Mouse (Mus musculus): ENCODE data around the gene Apba2. TPM values are rescaled to one million over a fixed set of nuclear protein-coding genes. Genes with fewer than 3 reads are reported as not detected.
A peak's percentile ranks its signal among the peaks of the same experiment; 100 is the strongest.

Gene Apba2
- polyA plus RNA-seq, 1 experiment from 2014 or later: 123 TPM

DNA sequence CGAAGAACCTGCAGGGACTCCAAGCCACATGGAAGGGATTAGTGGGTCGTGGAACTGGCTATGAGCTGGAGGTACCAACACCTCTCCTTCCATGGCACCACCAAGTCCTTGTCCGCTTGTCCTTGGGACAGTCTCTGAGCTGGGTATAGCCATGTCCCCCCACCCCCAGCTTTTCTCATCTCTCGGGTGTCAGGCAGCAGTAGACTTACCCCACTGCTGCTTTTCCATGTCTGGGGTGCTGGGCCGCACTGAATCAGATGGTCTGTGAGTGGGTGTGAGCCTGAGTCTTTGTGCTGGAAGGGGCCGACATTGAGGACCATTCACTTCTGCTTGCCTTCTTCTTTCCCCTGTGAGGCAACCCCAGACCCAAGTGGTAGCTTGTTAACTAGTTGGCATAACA lies 2.1 kb downstream of the Apba2 start:
- Histone ChIP-seq H3K4me1 (ENCODE audit: control insufficient read depth, insufficient read depth, low read length) (peaks cover 17% of the 10 kb centered on the region; the same call in 1 of the 2 replicates), H3K27ac (ENCODE audit: low read depth, low read length) (no peak overlapping the region), H3K9ac (ENCODE audit: low read length) (no peak overlapping the region; the same call in 1 of the 2 replicates), H3K27me3 (ENCODE audit: control insufficient read depth, insufficient read depth, low read length) (0 out of 2 replicates have a peak, but pooled peaks cover 2% of the 10 kb centered on the region), H3K36me3 (ENCODE audit: control insufficient read depth, insufficient read depth, low read length) (no peaks in the 10 kb centered on the region), H3K4me2 (ENCODE audit: low read depth) (peak overlapping the region; percentile 85), H3K9me3 (ENCODE audit: control insufficient read depth, low read length) (no peaks in the 10 kb centered on the region), H3K4me3 (ENCODE audit: low read depth, low read length) (0 out of 2 replicates have a peak overlapping the region, but pooled peaks have one; percentile 1)
- ATAC-seq (ENCODE audit: insufficient read depth, low FRiP score, low TSS enrichment): no peak
- DNase-seq (ENCODE audit: low spot score): no peak
- 81% methylated on average over 6 of the region's 6 CpGs for WGBS

DNA sequence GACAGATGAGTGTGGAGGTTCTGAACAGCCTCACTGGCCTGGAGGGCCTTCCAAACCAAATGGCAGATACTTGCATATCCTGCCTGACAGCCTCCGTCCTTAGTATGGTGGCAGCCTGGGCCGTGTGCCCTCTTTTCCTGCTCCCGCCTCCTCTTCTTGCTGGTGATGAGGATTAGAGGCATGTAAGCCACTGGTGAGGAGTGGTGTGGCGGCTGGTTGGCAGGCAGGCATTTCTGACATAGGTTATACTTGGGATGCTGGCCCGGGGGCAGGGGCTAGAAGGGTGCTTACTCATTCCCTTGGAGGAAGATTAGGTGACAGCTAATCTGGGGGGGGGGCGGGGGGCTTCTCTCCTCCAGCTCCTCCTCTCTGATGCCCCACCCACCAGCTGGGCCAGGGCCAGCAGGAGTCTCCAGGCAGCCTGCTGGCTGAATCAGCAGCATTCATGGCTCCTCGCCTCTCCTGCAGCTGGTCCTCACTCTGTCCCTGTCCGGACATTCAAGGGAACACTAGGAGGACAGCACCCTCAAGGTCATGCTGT lies 3.3 kb downstream of the Apba2 start:
- H3K4me2 ChIP-seq (ENCODE audit: low read depth): peak overlapping the region; percentile 24; the same call in 1 of the 2 replicates
- peaks cover 18% of the 10 kb centered on the region; the same call in 1 of the 2 replicates for H3K4me1 ChIP-seq (ENCODE audit: control insufficient read depth, insufficient read depth, low read length)
- ATAC-seq (ENCODE audit: insufficient read depth, low FRiP score, low TSS enrichment): no peak
- no peaks in the 10 kb centered on the region for H3K9me3 ChIP-seq (ENCODE audit: control insufficient read depth, low read length)
- DNase-seq (ENCODE audit: low spot score): peak; percentile 26
- no peaks in the 10 kb centered on the region for H3K36me3 ChIP-seq (ENCODE audit: control insufficient read depth, insufficient read depth, low read length)
- H3K4me3 ChIP-seq (ENCODE audit: low read depth, low read length): no peak overlapping the region; the same call in 1 of the 2 replicates
- 28% methylated on average over 8 of the region's 8 CpGs for WGBS
- H3K27ac ChIP-seq (ENCODE audit: low read depth, low read length): no peak overlapping the region
- H3K27me3 ChIP-seq (ENCODE audit: control insufficient read depth, insufficient read depth, low read length): 0 out of 2 replicates have a peak, but pooled peaks cover 2% of the 10 kb centered on the region
- no peak overlapping the region for H3K9ac ChIP-seq (ENCODE audit: low read length)

DNA sequence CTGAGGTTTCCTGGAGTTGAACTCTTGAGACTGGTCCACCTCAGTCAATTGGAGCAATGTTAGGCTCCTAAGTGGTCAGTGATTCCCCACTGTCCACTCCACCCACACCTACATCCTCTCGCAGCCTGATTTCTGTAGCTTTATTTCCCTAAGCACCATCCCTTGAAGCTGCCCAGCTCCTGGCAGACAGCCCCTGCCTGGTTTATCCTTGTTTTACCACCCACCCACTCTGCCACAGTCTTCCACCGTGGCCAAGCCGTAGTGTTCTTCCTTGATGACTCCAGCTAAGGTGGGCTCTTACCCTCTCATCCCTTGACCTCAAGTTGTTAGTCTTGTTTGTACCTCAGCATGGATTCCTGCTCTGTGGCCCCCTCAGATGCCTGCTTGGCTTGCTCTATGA lies 4.1 kb downstream of the Apba2 start:
- Histone ChIP-seq H3K4me3 (ENCODE audit: low read depth, low read length) (no peak overlapping the region), H3K4me2 (ENCODE audit: low read depth) (no peak overlapping the region), H3K4me1 (ENCODE audit: control insufficient read depth, insufficient read depth, low read length) (peaks cover 22% of the 10 kb centered on the region; the same call in 1 of the 2 replicates), H3K27ac (ENCODE audit: low read depth, low read length) (no peak overlapping the region), H3K9me3 (ENCODE audit: control insufficient read depth, low read length) (no peaks in the 10 kb centered on the region), H3K27me3 (ENCODE audit: control insufficient read depth, insufficient read depth, low read length) (0 out of 2 replicates have a peak, but pooled peaks cover 2% of the 10 kb centered on the region), H3K9ac (ENCODE audit: low read length) (no peak overlapping the region), H3K36me3 (ENCODE audit: control insufficient read depth, insufficient read depth, low read length) (no peaks in the 10 kb centered on the region)
- no peak for ATAC-seq (ENCODE audit: insufficient read depth, low FRiP score, low TSS enrichment)
- peak; percentile 4 for DNase-seq (ENCODE audit: low spot score)
- 85% methylated on average over 3 of the region's 3 CpGs for WGBS

DNA sequence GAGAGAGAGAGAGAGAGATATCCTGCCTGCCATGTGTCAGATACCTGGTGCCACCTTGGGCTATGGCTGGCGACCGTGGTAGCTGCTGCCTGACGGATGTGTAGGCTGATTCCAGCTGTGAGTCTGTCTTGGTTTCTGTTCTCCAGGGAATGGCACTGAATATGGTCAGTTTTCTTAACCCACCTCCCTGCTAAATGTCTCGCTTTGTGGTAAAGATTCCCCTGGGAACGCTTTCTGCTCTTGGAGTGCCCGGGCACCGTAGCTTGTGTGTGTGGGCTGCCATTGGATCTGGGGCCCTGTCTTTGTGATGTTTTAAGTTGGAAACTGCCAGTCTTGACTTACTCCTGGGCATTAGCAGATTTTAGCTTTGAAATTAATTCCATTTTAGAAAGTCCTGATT lies 7.3 kb downstream of the Apba2 start:
- Histone ChIP-seq H3K36me3 (ENCODE audit: control insufficient read depth, insufficient read depth, low read length) (no peaks in the 10 kb centered on the region), H3K27me3 (ENCODE audit: control insufficient read depth, insufficient read depth, low read length) (no peaks in the 10 kb centered on the region), H3K4me3 (ENCODE audit: low read depth, low read length) (no peak overlapping the region), H3K4me1 (ENCODE audit: control insufficient read depth, insufficient read depth, low read length) (peaks cover 17% of the 10 kb centered on the region; the same call in 1 of the 2 replicates), H3K4me2 (ENCODE audit: low read depth) (no peak overlapping the region), H3K9me3 (ENCODE audit: control insufficient read depth, low read length) (no peaks in the 10 kb centered on the region), H3K27ac (ENCODE audit: low read depth, low read length) (no peak overlapping the region), H3K9ac (ENCODE audit: low read length) (no peak overlapping the region)
- no peak for ATAC-seq (ENCODE audit: insufficient read depth, low FRiP score, low TSS enrichment)
- WGBS: 78% methylated on average over 7 of the region's 7 CpGs
- no peak for DNase-seq (ENCODE audit: low spot score)

DNA sequence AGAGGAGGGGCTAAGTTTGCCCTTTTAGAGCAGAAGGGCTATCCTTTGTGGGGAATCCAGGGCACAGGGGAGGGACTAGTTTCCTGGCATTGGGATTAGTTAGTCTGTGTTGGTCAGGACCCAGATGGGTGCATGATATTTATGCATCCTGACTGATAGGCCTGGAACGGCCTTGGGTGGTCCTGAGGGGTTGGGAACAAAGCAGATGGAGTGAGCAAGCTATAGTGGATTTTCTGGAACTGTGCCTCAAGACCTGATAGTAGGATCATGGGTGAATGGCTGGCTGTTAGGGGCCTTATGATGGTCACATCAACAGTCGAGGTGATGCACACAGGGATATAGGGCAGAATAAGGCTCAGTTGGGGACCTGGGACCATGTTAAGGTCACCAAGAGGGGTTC lies 8.4 kb downstream of the Apba2 start:
- H3K9ac ChIP-seq (ENCODE audit: low read length): no peak overlapping the region
- no peaks in the 10 kb centered on the region for H3K9me3 ChIP-seq (ENCODE audit: control insufficient read depth, low read length)
- DNase-seq (ENCODE audit: low spot score) (no peak), ATAC-seq (ENCODE audit: insufficient read depth, low FRiP score, low TSS enrichment) (0 out of 2 replicates have a peak, but pooled peaks have one; percentile 35)
- H3K27ac ChIP-seq (ENCODE audit: low read depth, low read length): no peak overlapping the region
- no peak overlapping the region for H3K4me2 ChIP-seq (ENCODE audit: low read depth)
- no peak overlapping the region for H3K4me3 ChIP-seq (ENCODE audit: low read depth, low read length)
- H3K27me3 ChIP-seq (ENCODE audit: control insufficient read depth, insufficient read depth, low read length): no peaks in the 10 kb centered on the region
- WGBS: 60% methylated on average over 2 of the region's 2 CpGs
- no peaks in the 10 kb centered on the region for H3K36me3 ChIP-seq (ENCODE audit: control insufficient read depth, insufficient read depth, low read length)
- H3K4me1 ChIP-seq (ENCODE audit: control insufficient read depth, insufficient read depth, low read length): peaks cover 16% of the 10 kb centered on the region; the same call in 1 of the 2 replicates

DNA sequence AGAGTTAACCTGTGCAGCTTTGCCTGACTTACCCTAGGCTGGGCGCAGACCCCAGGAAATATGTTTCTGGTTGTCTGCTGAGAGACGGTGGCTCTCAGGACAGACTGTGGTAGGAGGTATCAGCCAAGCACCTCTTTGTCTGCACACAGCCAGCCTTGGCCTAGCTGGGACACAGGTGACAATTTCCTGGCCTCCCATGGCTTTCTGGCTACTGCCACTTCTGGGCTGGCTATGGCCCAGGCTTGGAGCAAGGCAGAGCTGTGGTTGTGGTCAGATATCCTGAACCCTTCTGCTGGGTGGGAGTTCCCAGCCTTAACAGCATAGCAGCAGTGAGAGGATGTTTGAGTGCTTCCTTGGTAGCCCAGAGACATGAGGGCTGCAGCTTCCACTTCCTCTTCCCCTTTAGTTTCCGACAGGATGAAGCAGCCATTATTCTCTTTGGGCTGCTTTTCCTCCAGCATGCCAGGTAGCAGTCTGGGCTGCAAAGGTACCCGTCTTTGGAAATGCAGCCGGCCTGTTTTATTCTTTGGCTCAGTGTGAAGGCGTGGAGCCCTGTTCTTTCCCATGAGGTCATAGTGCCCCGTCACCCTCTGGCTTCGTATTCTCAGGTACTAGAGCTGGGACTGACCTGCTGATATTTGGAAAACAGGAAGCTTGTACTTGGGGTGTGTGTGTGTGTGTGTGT lies 9.2 kb downstream of the Apba2 start:
- H3K4me1 ChIP-seq (ENCODE audit: control insufficient read depth, insufficient read depth, low read length): peaks cover 8% of the 10 kb centered on the region; the same call in 1 of the 2 replicates
- H3K9me3 ChIP-seq (ENCODE audit: control insufficient read depth, low read length): no peaks in the 10 kb centered on the region
- H3K9ac ChIP-seq (ENCODE audit: low read length): no peak overlapping the region
- no peaks in the 10 kb centered on the region for H3K27me3 ChIP-seq (ENCODE audit: control insufficient read depth, insufficient read depth, low read length)
- H3K4me2 ChIP-seq (ENCODE audit: low read depth): no peak overlapping the region
- DNase-seq (ENCODE audit: low spot score) (no peak), ATAC-seq (ENCODE audit: insufficient read depth, low FRiP score, low TSS enrichment) (no peak)
- no peak overlapping the region for H3K4me3 ChIP-seq (ENCODE audit: low read depth, low read length)
- H3K36me3 ChIP-seq (ENCODE audit: control insufficient read depth, insufficient read depth, low read length): no peaks in the 10 kb centered on the region
- 85% methylated on average over 8 of the region's 8 CpGs for WGBS
- H3K27ac ChIP-seq (ENCODE audit: low read depth, low read length): peak overlapping the region; percentile 56; the same call in 1 of the 2 replicates

DNA sequence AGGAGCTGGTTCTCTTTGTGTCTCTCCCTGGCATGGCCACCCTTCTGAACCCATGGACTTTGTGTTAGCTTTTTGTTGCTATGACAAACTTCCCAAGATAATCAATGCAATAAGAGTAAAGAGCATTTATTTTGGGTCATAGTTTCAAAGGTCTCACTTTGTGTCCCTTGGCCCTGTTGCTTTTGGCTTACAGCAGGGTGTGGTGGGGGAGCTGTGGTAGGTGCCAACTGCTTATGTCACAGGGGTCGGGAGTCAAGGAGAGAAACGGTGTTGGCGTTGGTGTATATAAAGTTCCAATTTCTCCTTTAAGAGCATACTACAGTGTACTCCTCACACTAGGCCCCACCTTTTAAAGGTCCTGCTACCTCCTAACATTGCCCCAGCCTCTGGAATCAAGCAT lies 12.1 kb downstream of the Apba2 start:
- H3K4me1 ChIP-seq (ENCODE audit: control insufficient read depth, insufficient read depth, low read length): peaks cover 9% of the 10 kb centered on the region; the same call in 1 of the 2 replicates
- DNase-seq (ENCODE audit: low spot score) (no peak), ATAC-seq (ENCODE audit: insufficient read depth, low FRiP score, low TSS enrichment) (no peak)
- no peaks in the 10 kb centered on the region for H3K27me3 ChIP-seq (ENCODE audit: control insufficient read depth, insufficient read depth, low read length)
- H3K9me3 ChIP-seq (ENCODE audit: control insufficient read depth, low read length): no peaks in the 10 kb centered on the region
- no peak overlapping the region for H3K27ac ChIP-seq (ENCODE audit: low read depth, low read length)
- H3K9ac ChIP-seq (ENCODE audit: low read length): no peak overlapping the region
- 94% methylated on average over 3 of the region's 3 CpGs for WGBS
- H3K36me3 ChIP-seq (ENCODE audit: control insufficient read depth, insufficient read depth, low read length): no peaks in the 10 kb centered on the region
- H3K4me2 ChIP-seq (ENCODE audit: low read depth): no peak overlapping the region
- no peak overlapping the region for H3K4me3 ChIP-seq (ENCODE audit: low read depth, low read length)

DNA sequence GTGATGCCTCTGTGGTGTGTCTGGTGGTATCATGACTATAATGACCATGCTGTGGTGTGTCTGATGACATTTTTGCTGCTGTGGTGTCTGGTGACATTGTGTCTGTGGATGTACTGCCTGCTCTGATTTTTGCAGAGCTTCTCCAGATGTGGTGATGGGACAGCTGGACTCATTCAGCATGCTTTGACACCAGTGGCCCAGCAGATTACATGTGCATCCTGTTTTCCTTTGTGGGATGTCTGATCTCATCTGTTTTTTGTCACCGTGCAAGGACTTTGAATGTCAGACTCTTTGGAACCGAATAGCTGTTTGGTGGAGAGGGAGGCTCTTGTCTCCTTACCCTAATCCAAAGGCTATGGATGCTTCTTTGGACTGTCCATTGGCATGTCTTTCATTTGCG lies 13.8 kb downstream of the Apba2 start:
- Histone ChIP-seq H3K27ac (ENCODE audit: low read depth, low read length) (no peak overlapping the region), H3K27me3 (ENCODE audit: control insufficient read depth, insufficient read depth, low read length) (no peaks in the 10 kb centered on the region), H3K4me2 (ENCODE audit: low read depth) (no peak overlapping the region), H3K36me3 (ENCODE audit: control insufficient read depth, insufficient read depth, low read length) (no peaks in the 10 kb centered on the region), H3K9me3 (ENCODE audit: control insufficient read depth, low read length) (no peaks in the 10 kb centered on the region), H3K4me3 (ENCODE audit: low read depth, low read length) (no peak overlapping the region), H3K9ac (ENCODE audit: low read length) (no peak overlapping the region), H3K4me1 (ENCODE audit: control insufficient read depth, insufficient read depth, low read length) (peaks cover 11% of the 10 kb centered on the region)
- no peak for DNase-seq (ENCODE audit: low spot score)
- 80% methylated on average over 3 of the region's 3 CpGs for WGBS
- ATAC-seq (ENCODE audit: insufficient read depth, low FRiP score, low TSS enrichment): no peak

DNA sequence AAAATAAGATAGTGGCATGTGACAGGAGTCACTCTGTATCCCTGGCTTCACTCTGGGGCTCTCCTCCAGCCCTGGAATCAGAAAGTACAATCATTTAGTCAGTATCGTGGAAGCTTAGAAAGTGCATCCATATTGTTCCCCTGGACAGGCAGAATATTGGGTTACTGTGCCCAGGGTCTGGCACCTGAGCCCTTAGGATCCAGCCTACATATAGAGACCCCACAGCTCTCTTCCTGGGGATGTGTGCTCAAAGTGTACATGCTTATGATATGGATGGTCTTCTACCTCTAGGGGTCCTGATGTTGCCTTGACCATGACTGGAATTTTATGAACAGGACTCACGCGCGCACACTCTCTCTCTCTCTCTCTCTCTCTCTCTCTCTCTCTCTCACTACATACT lies 14.4 kb downstream of the Apba2 start:
- no peak overlapping the region for H3K4me3 ChIP-seq (ENCODE audit: low read depth, low read length)
- 96% methylated on average over 4 of the region's 4 CpGs for WGBS
- no peak for ATAC-seq (ENCODE audit: insufficient read depth, low FRiP score, low TSS enrichment)

More for the DNA sequence above, 14.4 kb downstream of the Apba2 start:
- Histone ChIP-seq H3K4me1 (ENCODE audit: control insufficient read depth, insufficient read depth, low read length) (peaks cover 7% of the 10 kb centered on the region), H3K4me2 (ENCODE audit: low read depth) (no peak overlapping the region), H3K27me3 (ENCODE audit: control insufficient read depth, insufficient read depth, low read length) (no peaks in the 10 kb centered on the region), H3K36me3 (ENCODE audit: control insufficient read depth, insufficient read depth, low read length) (no peaks in the 10 kb centered on the region), H3K27ac (ENCODE audit: low read depth, low read length) (no peak overlapping the region), H3K9ac (ENCODE audit: low read length) (no peak overlapping the region), H3K9me3 (ENCODE audit: control insufficient read depth, low read length) (no peaks in the 10 kb centered on the region)
- DNase-seq (ENCODE audit: low spot score): no peak
